Comparison of ENCODE assay signal across 23 mouse cellular contexts in genomic region chr10:116995584-116996235, GRCm38 (mm10). TPM values are rescaled to one million over a fixed set of nuclear protein-coding genes. Genes with fewer than 3 reads are reported as not detected.
DNase-seq lines count a peak whose midpoint lies in the region; ATAC-seq lines count a peak whose summit lies in the region.
"Had no signal": no experiment of that assay in that cellular context is flagged by ENCODE, and none has a peak within 500 bp of the region (broad histone marks: within the 10 kb centered on the region; RNA-seq: fewer than 3 reads in every experiment).

No protein-coding gene starts in this region.

- H3K4me3 ChIP-seq in heart, embryonic 13.5 days: no peak overlapping the region
- H3K4me3 ChIP-seq in megakaryocyte, embryonic 14.5 days (replicated peaks): peak overlapping the region; percentile 75
- H3K4me3 ChIP-seq in intestine, embryonic 14.5 days (ENCODE audit: low read depth, low read length): no peak overlapping the region
- H3K4me3 ChIP-seq: embryonic facial prominence, embryonic 10.5 days; layer of hippocampus, adult 2 months had no signal

- H3K9ac ChIP-seq in heart, embryonic 13.5 days: peak overlapping the region; percentile 61
- no peak overlapping the region for H3K9ac ChIP-seq in intestine, embryonic 14.5 days (ENCODE audit: low read length)

- DNase-seq in heart, adult 18-20 months: no peak
- DNase-seq in intestine, embryonic 14.5 days (ENCODE audit: low spot score): no peak
- peak; percentile 24 for DNase-seq in yolk sac, embryonic 10.5 days (ENCODE audit: low spot score)
- DNase-seq in spleen, postnatal 4 days (ENCODE audit: low spot score in 2 of 2): no peak
- DNase-seq: right cerebral cortex, postnatal 4 days had no signal

- WGBS in heart, embryonic 13.5 days: 61% methylated on average over 6 of the region's 6 CpGs
- WGBS in intestine, embryonic 14.5 days: 50% methylated on average over 6 of the region's 6 CpGs

- peak overlapping the region; percentile 61 for H3K27ac ChIP-seq in heart, embryonic 13.5 days (replicated peaks)
- no peak overlapping the region for H3K27ac ChIP-seq in intestine, embryonic 14.5 days (ENCODE audit: low read depth)
- H3K27ac ChIP-seq: layer of hippocampus, adult 2 months had no signal

- peaks cover 34% of the 10 kb centered on the region for H3K4me1 ChIP-seq in heart, embryonic 13.5 days
- peaks cover 33% of the 10 kb centered on the region for H3K4me1 ChIP-seq in megakaryocyte, embryonic 14.5 days
- H3K4me1 ChIP-seq in intestine, embryonic 14.5 days (replicated peaks; ENCODE audit: control insufficient read depth, insufficient read depth, low read length): no peaks in the 10 kb centered on the region

- ATAC-seq in heart, embryonic 13.5 days (ENCODE audit: extremely low read depth, insufficient number of reproducible peaks, low FRiP score, low TSS enrichment): no peak
- no peak for ATAC-seq in megakaryocyte, adult 5-6 weeks (ENCODE audit: poor library complexity, severe bottlenecking)
- peak; percentile 38; the same call in 1 of the 2 replicates for ATAC-seq in intestine, embryonic 14.5 days (replicated peaks; ENCODE audit: low FRiP score, low TSS enrichment, low read depth)
- no peak for ATAC-seq in erythroid progenitor cell, adult 5-6 weeks (replicated peaks; ENCODE audit: low FRiP score, poor library complexity, severe bottlenecking)
- ATAC-seq: CD4-positive, CD25-positive, alpha-beta regulatory T cell, adult 4 months; hindbrain, embryonic 16.5 days had no signal

- H3K4me2 ChIP-seq in heart, embryonic 13.5 days: no peak overlapping the region
- H3K4me2 ChIP-seq in intestine, embryonic 14.5 days (ENCODE audit: low read length): no peak overlapping the region

- H3K36me3 ChIP-seq in heart, embryonic 13.5 days: no peaks in the 10 kb centered on the region
- H3K36me3 ChIP-seq in megakaryocyte, embryonic 14.5 days (replicated peaks; ENCODE audit: low read length): no peaks in the 10 kb centered on the region
- no peaks in the 10 kb centered on the region for H3K36me3 ChIP-seq in intestine, embryonic 14.5 days (ENCODE audit: control insufficient read depth, insufficient read depth, low read length)
- H3K36me3 ChIP-seq: embryonic facial prominence, embryonic 10.5 days had no signal

- H3K9me3 ChIP-seq in heart, embryonic 13.5 days: no peaks in the 10 kb centered on the region
- peaks cover 5% of the 10 kb centered on the region; the same call in 1 of the 2 replicates for H3K9me3 ChIP-seq in megakaryocyte, embryonic 14.5 days
- no peaks in the 10 kb centered on the region for H3K9me3 ChIP-seq in intestine, embryonic 14.5 days (ENCODE audit: control insufficient read depth, low read length)
- H3K9me3 ChIP-seq: embryonic facial prominence, embryonic 10.5 days had no signal

- H3K27me3 ChIP-seq in heart, embryonic 13.5 days (replicated peaks): no peaks in the 10 kb centered on the region
- peaks cover 5% of the 10 kb centered on the region for H3K27me3 ChIP-seq in megakaryocyte, embryonic 14.5 days (replicated peaks)
- no peaks in the 10 kb centered on the region for H3K27me3 ChIP-seq in intestine, embryonic 14.5 days (replicated peaks; ENCODE audit: control insufficient read depth, insufficient read depth, low read length)

RNA-seq across cellular contexts. Expression of gene Best3, which starts 9.6 kb away (rescaled TPM):
- 0.19 and 0.47 TPM in 2 replicates for polyA plus RNA-seq in heart, embryonic 13.5 days (2015; fragmentation: Nextera tagmentation; extraction: Ambion mirVana)
- total RNA-seq in heart, adult 18-20 months (2021): 1 to 10 TPM; 6.0 to 7.6 TPM
- not detected in 2 replicates for polyA plus RNA-seq in megakaryocyte, embryonic 14.5 days (2012; ENCODE audit: insufficient read depth, low replicate concordance)
- not detected in 2 replicates for total RNA-seq in megakaryocyte, adult 5-6 weeks (2015)
- total RNA-seq in megakaryocyte, adult 5-6 weeks (2017): not detected in 2 replicates
- 0.07 TPM in 1 of 2 replicates, not detected in the other for polyA plus RNA-seq in intestine, embryonic 14.5 days (2014; fragmentation: Nextera tagmentation; extraction: Ambion mirVana)
- total RNA-seq in erythroid progenitor cell, adult 5-6 weeks (2015; ENCODE audit: low replicate concordance): not detected in 2 replicates
- total RNA-seq in erythroid progenitor cell, adult 5-6 weeks (2017; ENCODE audit: low replicate concordance): not detected in 2 replicates
- total RNA-seq: megakaryocyte progenitor cell, adult 5-6 weeks; MEL had no signal
- polyA plus RNA-seq: CD4-positive, CD25-positive, alpha-beta regulatory T cell, adult 4 months; thymus, postnatal 0 days had no signal

RNA-seq across cellular contexts. Expression of gene Gm10271, which starts 23.3 kb away (rescaled TPM):
- not detected in 2 replicates for polyA plus RNA-seq in heart, embryonic 13.5 days (2015; fragmentation: Nextera tagmentation; extraction: Ambion mirVana)
- total RNA-seq in heart, adult 18-20 months (2021): not detected
- not detected in 2 replicates for polyA plus RNA-seq in megakaryocyte, embryonic 14.5 days (2012; ENCODE audit: insufficient read depth, low replicate concordance)
- total RNA-seq in megakaryocyte, adult 5-6 weeks (2015): not detected in 2 replicates
- not detected in 2 replicates for total RNA-seq in megakaryocyte, adult 5-6 weeks (2017)
- not detected in 2 replicates for polyA plus RNA-seq in intestine, embryonic 14.5 days (2014; fragmentation: Nextera tagmentation; extraction: Ambion mirVana)
- total RNA-seq in erythroid progenitor cell, adult 5-6 weeks (2015; ENCODE audit: low replicate concordance): not detected in 2 replicates
- not detected in 2 replicates for total RNA-seq in erythroid progenitor cell, adult 5-6 weeks (2017; ENCODE audit: low replicate concordance)
- total RNA-seq: adrenal gland, postnatal 4 days; gastrocnemius, postnatal 36 days; layer of hippocampus, adult 2 months; left cerebral cortex, postnatal 10 days; megakaryocyte progenitor cell, adult 5-6 weeks; MEL had no signal
- polyA plus RNA-seq: CD4-positive, CD25-positive, alpha-beta regulatory T cell, adult 4 months; embryonic facial prominence, embryonic 10.5 days; hindbrain, embryonic 16.5 days; kidney, embryonic 16.5 days; limb, embryonic 14.5 days; liver, embryonic 16.5 days; neural tube, embryonic 14.5 days; thymus, postnatal 0 days had no signal

RNA-seq across cellular contexts. Expression of gene Rab3ip, which starts 45.1 kb away (rescaled TPM):
- 54.1 and 62.4 TPM in 2 replicates for polyA plus RNA-seq in heart, embryonic 13.5 days (2015; fragmentation: Nextera tagmentation; extraction: Ambion mirVana)
- 10 to 100 TPM; 89.8 to 92.3 TPM for total RNA-seq in heart, adult 18-20 months (2021)
- 4.8 TPM in 1 of 2 replicates, not detected in the other for polyA plus RNA-seq in megakaryocyte, embryonic 14.5 days (2012; ENCODE audit: insufficient read depth, low replicate concordance)
- total RNA-seq in megakaryocyte, adult 5-6 weeks (2015): 5.6 and 6.0 TPM in 2 replicates
- total RNA-seq in megakaryocyte, adult 5-6 weeks (2017): 8.2 and 14.5 TPM in 2 replicates
- 30.7 and 32.5 TPM in 2 replicates for polyA plus RNA-seq in intestine, embryonic 14.5 days (2014; fragmentation: Nextera tagmentation; extraction: Ambion mirVana)
- total RNA-seq in erythroid progenitor cell, adult 5-6 weeks (2015; ENCODE audit: low replicate concordance): 4.6 and 13.7 TPM in 2 replicates
- total RNA-seq in erythroid progenitor cell, adult 5-6 weeks (2017; ENCODE audit: low replicate concordance): 12.6 and 14.8 TPM in 2 replicates

RNA-seq across cellular contexts. Expression of gene Lrrc10, which starts 49.4 kb away (rescaled TPM):
- 56.8 and 65.1 TPM in 2 replicates for polyA plus RNA-seq in heart, embryonic 13.5 days (2015; fragmentation: Nextera tagmentation; extraction: Ambion mirVana)
- 100 to 1,000 TPM; 231 to 321 TPM for total RNA-seq in heart, adult 18-20 months (2021)
- not detected in 2 replicates for polyA plus RNA-seq in megakaryocyte, embryonic 14.5 days (2012; ENCODE audit: insufficient read depth, low replicate concordance)
- not detected in 2 replicates for total RNA-seq in megakaryocyte, adult 5-6 weeks (2015)
- not detected in 2 replicates for total RNA-seq in megakaryocyte, adult 5-6 weeks (2017)
- polyA plus RNA-seq in intestine, embryonic 14.5 days (2014; fragmentation: Nextera tagmentation; extraction: Ambion mirVana): 0.12 TPM in 1 of 2 replicates, not detected in the other
- total RNA-seq in erythroid progenitor cell, adult 5-6 weeks (2015; ENCODE audit: low replicate concordance): not detected in 2 replicates
- not detected in 2 replicates for total RNA-seq in erythroid progenitor cell, adult 5-6 weeks (2017; ENCODE audit: low replicate concordance)
- total RNA-seq: adrenal gland, postnatal 4 days; megakaryocyte progenitor cell, adult 5-6 weeks; MEL had no signal
- polyA plus RNA-seq: CD4-positive, CD25-positive, alpha-beta regulatory T cell, adult 4 months; embryonic facial prominence, embryonic 10.5 days; hindbrain, embryonic 16.5 days; kidney, embryonic 16.5 days; liver, embryonic 16.5 days; neural tube, embryonic 14.5 days; thymus, postnatal 0 days had no signal

Comparison
In these comparisons a context has a peak if more than half of its experiments do, and no peak if none do; other contexts are left out.
1. RNA of gene Best3, which starts 9.6 kb away (total RNA-seq): 6.0 to 7.6 TPM in heart, adult 18-20 months; not detected in megakaryocyte, adult 5-6 weeks and not detected in erythroid progenitor cell, adult 5-6 weeks; every median in the first group is over 4 times any median in the second.
2. RNA of gene Rab3ip, which starts 45.1 kb away (total RNA-seq): 89.8 to 92.3 TPM in heart, adult 18-20 months; 4.6 to 14.8 TPM in erythroid progenitor cell, adult 5-6 weeks and 5.6 to 14.5 TPM in megakaryocyte, adult 5-6 weeks; every median in the first group is over 4 times any median in the second.